Mouse (Mus musculus) lung, postnatal 0 days (tissue): ENCODE measurements around the gene Dop1b. TPM values are rescaled to one million over a fixed set of nuclear protein-coding genes. Genes with fewer than 3 reads are reported as not detected.
"Not testable (repeated sequence)": the region's sequence is repeated elsewhere in the genome, so short reads cannot be mapped to it uniquely, and the experiment has no call there.

Source experiments
- ATAC-seq: fragments of 200-750 bp; cut with Nextera tagmentation; 2 replicates; pipeline ENCODE4 v1.8.0; 2017; ENCODE audit warnings: moderate library complexity
- DNase-seq: peaks from one replicate; pipeline ENCODE4 v3.0.0-alpha.2; 2016; ENCODE audit warnings: low spot score
- H3K27ac ChIP-seq: fragments of 300-500 bp; sonication (generic); 2 replicates; pipeline ENCODE4 v1.5.1; 2014; ENCODE audit warnings: antibody characterized with exemption, mild to moderate bottlenecking, low read length, mixed read lengths
- H3K27me3 ChIP-seq: fragments of 300-500 bp; sonication (generic); replicated peaks from 2 replicates; pipeline ENCODE4 v1.6.1; 2014; ENCODE audit warnings: low read length, mixed read lengths; ENCODE audit not compliant: insufficient read depth
- H3K36me3 ChIP-seq: fragments of 300-500 bp; sonication (generic); 2 replicates; pipeline ENCODE4 v1.6.1; 2014; ENCODE audit warnings: low read length, mixed read lengths; ENCODE audit not compliant: insufficient read depth
- H3K4me1 ChIP-seq: fragments of 300-500 bp; sonication (generic); 2 replicates; pipeline ENCODE4 v1.6.1; 2014; ENCODE audit warnings: antibody characterized with exemption, low read depth, low read length, mixed read lengths; ENCODE audit not compliant: insufficient read depth
- H3K4me2 ChIP-seq: fragments of 300-500 bp; sonication (generic); replicated peaks from 2 replicates; pipeline ENCODE4 v1.6.1; 2014; ENCODE audit warnings: low read depth, mild to moderate bottlenecking, low read length, moderate library complexity, mixed read lengths
- H3K4me3 ChIP-seq: fragments of 300-500 bp; sonication (generic); 2 replicates; pipeline ENCODE4 v1.5.1; 2014; ENCODE audit warnings: low read depth, low read length
- H3K9ac ChIP-seq: fragments of 300-500 bp; sonication (generic); replicated peaks from 2 replicates; pipeline ENCODE4 v1.6.1; 2014; ENCODE audit warnings: low read depth, mild to moderate bottlenecking
- H3K9me3 ChIP-seq: fragments of 300-500 bp; sonication (generic); 2 replicates; pipeline ENCODE4 v1.6.1; 2016; ENCODE audit warnings: low read length, mixed read lengths
- CTCF ChIP-seq: IDR thresholded peaks from 2 replicates; pipeline ENCODE4 v1.5.1; 2016; ENCODE audit warnings: antibody characterized with exemption, mild to moderate bottlenecking
- EP300 ChIP-seq: IDR thresholded peaks from 2 replicates; pipeline ENCODE4 v1.6.1; 2016; ENCODE audit warnings: antibody characterized with exemption, mild to moderate bottlenecking, control low read depth
- WGBS: fragments of 180-500 bp; shearing (Covaris S2); extraction: QIAGEN DNeasy Blood & Tissue Kit; methylation state at CpG from one replicate; pipeline ENCODE4 v1.1.7; 2014; 5-methylcytosine and 5-hydroxymethylcytosine counted together
- polyA plus RNA-seq: library from polyadenylated mRNA; unstranded; fragments of >200 nt; fragmentation: Nextera tagmentation; extraction: Ambion mirVana; gene quantifications from 2 replicates; pipeline ENCODE4 v1.2.1, GENCODE M21; 2015

Dop1b gene
- polyA plus RNA-seq: 14.8 and 19.8 TPM in 2 replicates

DNA sequence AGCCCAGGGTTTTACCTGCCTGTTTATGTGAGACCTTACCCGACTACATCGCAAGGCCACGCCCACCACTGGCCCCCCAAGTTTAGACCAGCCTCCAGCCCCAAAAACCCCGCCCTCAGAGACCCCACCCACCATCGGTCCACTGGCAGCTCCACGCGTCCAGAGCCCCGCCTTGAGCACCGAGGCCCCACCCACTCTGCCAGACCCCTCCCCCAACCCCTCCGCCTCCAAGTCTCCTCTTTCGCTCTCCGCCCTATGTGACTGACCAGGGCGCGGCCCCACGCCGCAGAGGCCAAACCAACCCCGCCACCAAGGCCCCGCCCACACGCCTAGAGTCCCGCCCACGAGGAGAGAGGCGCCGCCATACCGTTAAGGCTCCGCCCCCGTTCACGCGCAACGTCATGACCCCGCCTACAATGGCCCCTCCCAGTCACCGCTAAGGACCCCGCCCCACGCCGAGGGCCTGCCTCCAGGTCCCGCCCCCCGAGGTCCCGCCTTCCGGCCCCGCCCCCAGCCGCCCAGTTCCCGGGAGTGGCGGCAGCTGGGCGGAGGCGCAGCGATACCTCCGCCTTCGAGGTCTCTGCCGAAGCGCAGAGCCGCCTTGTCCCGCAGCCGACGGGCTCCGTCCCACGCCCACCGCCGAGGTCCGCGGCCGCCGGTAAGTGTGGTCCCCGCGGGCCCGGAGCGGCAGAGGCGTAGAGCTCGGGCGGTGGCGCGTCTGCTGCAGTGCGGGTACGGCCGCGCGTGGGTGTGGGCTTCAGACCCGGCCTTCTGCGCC, at the start of gene Dop1b:
Gene Dop1b (plus strand): TSS at position 494 of the 778 bp plus-strand sequence.
- peak; percentile 99 for DNase-seq
- H3K9me3 ChIP-seq: no peaks in the 10 kb centered on the region
- H3K27ac ChIP-seq: peak within 1 kb of the TSS; percentile 76
- peak; percentile 95 for ATAC-seq
- peak within 1 kb of the TSS; percentile 78 for H3K4me3 ChIP-seq
- H3K9ac ChIP-seq: peak within 1 kb of the TSS; percentile 64
- no peaks in the 10 kb centered on the region for H3K27me3 ChIP-seq
- TF ChIP-seq EP300: no peak
- H3K36me3 ChIP-seq: no peaks in the 10 kb centered on the region
- peak within 1 kb of the TSS; percentile 88 for H3K4me2 ChIP-seq
- WGBS: 2% methylated on average over 63 of the region's 77 CpGs
- H3K4me1 ChIP-seq: peaks cover 4% of the 10 kb centered on the region; the same call in 1 of the 2 replicates

- Histone ChIP-seq H3K27me3 (no peaks in the 10 kb centered on the region), H3K9ac (no peak overlapping the region), H3K36me3 (no peaks in the 10 kb centered on the region), H3K4me3 (no peak overlapping the region), H3K4me2 (no peak overlapping the region), H3K4me1 (no peaks in the 10 kb centered on the region), H3K27ac (no peak overlapping the region), H3K9me3 (no peaks in the 10 kb centered on the region)
- no peak for TF ChIP-seq CTCF
- no peak for TF ChIP-seq EP300
- ATAC-seq (no peak), DNase-seq (no peak)
Observed at GRCm38 (mm10) chr16:93667976-93668375, 43.7 kb upstream of the Dop1b start.

GRCm38 (mm10) chr16:93669521-93669920, 42.2 kb upstream of the Dop1b start:
- no peaks in the 10 kb centered on the region for H3K27me3 ChIP-seq
- DNase-seq: no peak
- no peaks in the 10 kb centered on the region for H3K4me1 ChIP-seq
- H3K36me3 ChIP-seq: no peaks in the 10 kb centered on the region
- H3K4me2 ChIP-seq: no peak overlapping the region
- no peak overlapping the region for H3K4me3 ChIP-seq
- TF ChIP-seq CTCF (no peak), EP300 (no peak)
- no peaks in the 10 kb centered on the region for H3K9me3 ChIP-seq
- H3K27ac ChIP-seq: no peak overlapping the region
- ATAC-seq: no peak
- no peak overlapping the region for H3K9ac ChIP-seq

GRCm38 (mm10) chr16:93670466-93670865, 41.2 kb upstream of the Dop1b start:
- not testable (repeated sequence) for ATAC-seq, H3K9me3 ChIP-seq, H3K36me3 ChIP-seq, H3K4me1 ChIP-seq, H3K4me2 ChIP-seq, H3K27me3 ChIP-seq, DNase-seq, H3K4me3 ChIP-seq, H3K27ac ChIP-seq, H3K9ac ChIP-seq
- 36% methylated on average over 4 of the region's 4 CpGs for WGBS

GRCm38 (mm10) chr16:93671064-93671463, 40.6 kb upstream of the Dop1b start:
- WGBS: 88% methylated on average over 5 of the region's 5 CpGs

DNA sequence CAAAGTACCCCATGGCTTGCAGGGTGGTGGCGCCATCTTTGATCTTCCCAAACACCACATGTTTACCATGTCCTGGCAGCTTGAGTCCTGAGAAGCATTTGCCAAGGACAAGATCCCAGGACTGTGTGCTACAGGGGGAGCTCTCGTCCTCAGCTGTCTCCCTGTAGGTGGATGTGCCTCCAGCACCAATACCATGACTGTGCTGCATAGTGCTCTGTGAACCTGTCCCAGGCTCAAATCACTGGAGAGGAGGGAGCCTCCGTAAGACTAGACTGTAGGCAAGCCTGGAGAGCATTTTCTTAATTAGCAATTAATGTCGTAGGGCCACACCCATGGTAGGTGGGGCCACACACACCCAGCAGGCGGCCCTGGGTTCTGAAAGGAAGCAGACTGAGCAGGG, 35.3 kb upstream of the Dop1b start:
- Histone ChIP-seq H3K4me1 (no peaks in the 10 kb centered on the region), H3K9me3 (no peaks in the 10 kb centered on the region), H3K4me2 (no peak overlapping the region), H3K9ac (no peak overlapping the region), H3K4me3 (no peak overlapping the region), H3K36me3 (no peaks in the 10 kb centered on the region), H3K27ac (no peak overlapping the region), H3K27me3 (no peaks in the 10 kb centered on the region)
- TF ChIP-seq CTCF (no peak), EP300 (no peak)
- DNase-seq: no peak
- ATAC-seq: no peak
- WGBS: 72% methylated on average over 5 of the region's 5 CpGs

More at GRCm38 (mm10) chr16:93671064-93671463, 40.6 kb upstream of the Dop1b start:
- H3K36me3 ChIP-seq: no peaks in the 10 kb centered on the region
- TF ChIP-seq CTCF (peak; percentile 52), EP300 (no peak)
- DNase-seq (no peak), ATAC-seq (no peak)
- H3K4me2 ChIP-seq: no peak overlapping the region
- no peaks in the 10 kb centered on the region for H3K27me3 ChIP-seq
- no peak overlapping the region for H3K4me3 ChIP-seq
- no peak overlapping the region for H3K9ac ChIP-seq
- no peaks in the 10 kb centered on the region for H3K9me3 ChIP-seq
- H3K27ac ChIP-seq: no peak overlapping the region
- no peaks in the 10 kb centered on the region for H3K4me1 ChIP-seq
